Mouse (Mus musculus): ENCODE measurements at regions not wholly inside any gene's neighbourhood (a gene's known extent, or its start where the extent isn't known, plus 50 kb on each side); places are given as distances from the start of the nearest gene placed in this dataset.

- no peak for DNase-seq (ENCODE audit: low spot score)
Measured at GRCm38 (mm10) chr8:26688745-26689478, 288.2 kb upstream of the Zfp703 start.

- no peak for DNase-seq (ENCODE audit: low spot score)
Measured at GRCm38 (mm10) chr8:26689479-26690177, 287.5 kb upstream of the Zfp703 start.

GRCm38 (mm10) chr8:26690178-26690735 is 286.9 kb upstream of the Zfp703 start:
- no peak for DNase-seq (ENCODE audit: low spot score)

GRCm38 (mm10) chr8:26697579-26698084 is 279.5 kb upstream of the Zfp703 start:
- no peak for DNase-seq (ENCODE audit: low spot score)

GRCm38 (mm10) chr8:26698580-26698979 is 278.5 kb upstream of the Zfp703 start:
- no peak for DNase-seq (ENCODE audit: low spot score)

- no peak for DNase-seq (ENCODE audit: low spot score)
Measured at GRCm38 (mm10) chr8:26706048-26706767, 270.9 kb upstream of the Zfp703 start.

- no peak for DNase-seq (ENCODE audit: low spot score)
Measured at GRCm38 (mm10) chr8:26706768-26707156, 270.4 kb upstream of the Zfp703 start.

- DNase-seq (ENCODE audit: low spot score), result no peak
Measured at GRCm38 (mm10) chr8:26713836-26714235, 263.3 kb upstream of the Zfp703 start.

GRCm38 (mm10) chr8:26714714-26715113 is 262.4 kb upstream of the Zfp703 start:
- DNase-seq (ENCODE audit: low spot score), result no peak

DNA sequence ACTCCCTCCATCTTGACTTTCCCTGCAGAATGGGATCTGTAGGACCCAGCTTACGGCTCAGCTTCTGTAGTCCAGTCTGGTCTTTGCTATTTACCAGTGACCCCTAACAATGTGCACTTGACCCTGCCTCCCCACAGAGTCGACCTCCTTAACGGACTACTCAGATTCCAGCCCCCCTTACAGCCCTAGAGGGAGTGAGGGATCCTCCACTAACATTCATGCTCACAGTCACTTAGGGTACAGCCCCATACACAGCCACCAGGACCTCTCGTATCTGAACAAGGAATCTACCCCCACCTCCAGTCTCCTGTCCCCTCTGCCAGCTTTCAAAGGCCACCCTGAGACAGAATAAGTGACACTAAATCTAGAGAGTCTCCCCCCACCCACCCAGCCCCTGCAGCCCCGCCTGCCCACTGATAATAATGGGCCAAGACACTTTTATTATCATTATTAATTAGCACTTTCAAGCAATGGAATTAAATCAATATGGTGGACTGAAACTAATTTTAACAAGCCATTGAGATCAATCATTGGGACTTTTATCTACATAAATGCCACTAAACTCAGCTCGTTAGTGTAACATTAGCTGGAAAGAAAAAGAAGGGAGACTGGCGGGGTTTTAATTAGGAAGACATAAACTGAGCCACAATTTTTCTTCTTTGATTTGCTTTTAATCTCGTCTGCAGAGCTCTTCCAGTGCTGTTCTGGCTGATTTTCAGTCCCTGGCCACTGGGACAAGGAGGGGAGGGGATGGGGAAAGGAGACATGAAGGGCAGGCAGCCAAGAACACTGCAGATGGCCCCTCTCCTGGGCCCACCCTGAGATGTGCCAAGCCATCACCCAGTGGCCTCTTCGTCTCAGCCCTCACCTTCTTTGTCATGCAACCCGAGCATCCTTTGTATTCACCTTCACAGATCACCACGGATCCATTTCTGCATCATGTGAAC is 258.4 kb upstream of the Zfp703 start:
- no peak for DNase-seq (ENCODE audit: low spot score)

DNA sequence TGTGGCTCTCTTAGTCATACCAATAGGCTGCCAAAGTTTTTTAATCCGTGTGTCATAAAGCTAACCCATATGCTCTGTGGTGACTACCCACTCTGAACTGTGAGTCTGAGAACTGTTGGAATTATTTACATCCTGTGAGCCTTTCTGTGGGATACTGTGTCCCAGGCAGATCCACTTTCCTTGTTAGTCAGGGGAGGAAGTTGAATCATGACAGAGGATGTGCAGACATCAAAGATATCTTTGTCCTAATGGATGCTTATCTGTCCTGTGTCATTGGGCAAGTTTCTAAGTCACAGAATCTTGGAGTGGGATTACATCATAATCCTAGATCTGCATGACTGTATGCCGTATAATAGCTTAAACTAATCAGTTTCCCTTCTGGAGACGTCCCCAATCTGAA is 254.4 kb upstream of the Zfp703 start:
- DNase-seq (ENCODE audit: low spot score), result no peak

DNA sequence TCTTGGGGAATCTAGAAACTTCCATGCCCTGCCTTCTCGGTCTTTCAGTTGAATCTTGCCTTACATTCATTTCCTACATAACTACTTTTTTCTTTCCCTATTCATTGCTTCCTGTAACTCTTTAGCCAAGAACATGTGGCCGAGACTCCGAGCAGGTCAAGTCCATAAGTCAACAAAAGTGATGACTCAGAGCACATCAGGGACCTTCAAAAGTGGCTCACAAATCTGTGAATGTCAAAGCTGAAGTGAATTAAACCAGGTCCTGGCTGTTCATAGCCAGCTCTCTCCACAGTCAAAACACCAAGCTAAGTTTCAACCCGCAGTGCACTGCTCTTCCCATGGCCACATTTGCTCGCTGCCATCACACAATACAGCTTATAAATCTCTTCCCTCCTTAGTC is 252.5 kb upstream of the Zfp703 start:
- DNase-seq (ENCODE audit: low spot score), result no peak

- no peak for DNase-seq (ENCODE audit: low spot score)
Measured at GRCm38 (mm10) chr8:26725521-26725920, 251.6 kb upstream of the Zfp703 start.

GRCm38 (mm10) chr8:26729351-26729750 is 247.8 kb upstream of the Zfp703 start:
- no peak for DNase-seq (ENCODE audit: low spot score)

DNA sequence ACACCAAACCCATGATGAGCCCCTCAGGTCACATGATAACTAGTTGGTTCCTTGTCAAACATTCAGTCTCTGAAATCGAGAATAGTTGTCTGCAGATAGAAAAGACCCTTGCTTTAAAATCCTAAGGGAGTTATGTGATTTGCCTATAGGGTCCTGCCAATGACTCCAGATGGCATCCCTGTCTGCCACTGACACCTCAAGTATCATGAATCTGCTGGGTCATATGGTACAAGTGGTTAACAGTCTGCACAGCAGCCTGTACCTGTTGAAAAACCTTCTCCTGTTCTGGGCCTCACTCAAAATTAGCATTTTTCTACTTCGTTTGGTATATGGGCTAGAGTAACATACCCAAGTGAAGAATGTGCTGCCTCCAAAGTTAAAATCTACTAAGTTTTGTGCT is 246.0 kb upstream of the Zfp703 start:
- no peak for DNase-seq (ENCODE audit: low spot score)

- no peak for DNase-seq (ENCODE audit: low spot score)
Measured at GRCm38 (mm10) chr8:26744424-26744823, 232.7 kb upstream of the Zfp703 start.

DNA sequence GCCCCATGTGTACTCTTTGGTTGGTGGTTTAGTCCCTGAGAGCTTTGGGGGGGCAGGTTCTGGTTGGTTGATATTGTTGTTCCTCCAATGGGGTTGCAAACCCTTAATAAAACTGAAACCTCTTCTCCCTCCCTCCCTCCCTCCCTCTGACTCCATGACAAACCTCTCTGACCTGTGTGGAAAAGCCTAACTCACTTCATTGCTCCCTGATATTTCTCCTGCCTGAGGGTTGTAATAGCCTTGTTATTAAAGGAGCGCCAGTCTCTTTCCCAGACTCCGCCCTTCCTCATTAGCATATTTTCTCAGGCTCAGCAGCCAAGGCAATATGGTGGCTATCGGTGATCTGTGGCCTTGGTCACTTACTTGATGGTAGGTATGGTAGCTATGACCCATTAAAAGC is 230.3 kb upstream of the Zfp703 start:
- no peak for DNase-seq (ENCODE audit: low spot score)

- DNase-seq (ENCODE audit: low spot score), result no peak
Measured at GRCm38 (mm10) chr8:26747241-26747972, 229.7 kb upstream of the Zfp703 start.

DNA sequence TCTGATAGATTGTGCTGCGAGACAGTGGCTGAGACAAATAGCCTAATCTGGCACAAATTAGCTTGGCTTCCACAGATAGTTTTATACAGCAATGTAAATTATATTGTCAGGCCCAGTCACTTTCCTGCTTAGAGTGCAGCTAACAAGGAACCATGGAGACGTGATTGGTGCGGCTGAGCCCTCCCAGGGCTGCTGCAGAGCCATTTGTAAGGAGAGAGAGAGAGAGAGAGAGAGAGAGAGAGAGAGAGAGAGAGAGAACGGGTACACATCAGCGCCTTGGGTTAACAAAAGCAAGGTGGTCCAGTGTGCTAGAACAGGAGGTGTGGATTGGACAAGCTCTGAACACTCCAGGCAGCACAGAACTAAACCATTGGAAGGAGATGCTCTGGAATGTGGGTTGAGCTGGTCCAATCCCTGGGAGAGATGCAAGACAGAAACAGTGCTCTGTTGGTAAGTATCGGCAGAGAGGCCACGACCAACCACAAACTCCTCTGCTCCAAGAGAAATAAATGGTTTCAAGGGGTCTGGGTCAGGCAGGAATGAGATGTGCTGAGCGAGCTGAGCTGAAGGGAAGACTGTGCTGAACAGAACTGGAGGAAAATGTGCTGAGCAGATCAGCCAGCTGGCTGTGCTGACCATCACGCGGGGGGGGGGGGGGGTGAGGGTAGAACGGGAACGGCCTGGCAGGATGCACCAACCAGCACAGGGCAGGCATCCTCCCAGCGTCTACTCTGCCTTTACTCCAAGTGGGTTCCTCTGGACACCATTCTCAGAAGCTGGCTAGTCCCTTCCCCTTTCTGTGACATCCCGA is 228.8 kb upstream of the Zfp703 start:
- no peak for DNase-seq (ENCODE audit: low spot score)

DNA sequence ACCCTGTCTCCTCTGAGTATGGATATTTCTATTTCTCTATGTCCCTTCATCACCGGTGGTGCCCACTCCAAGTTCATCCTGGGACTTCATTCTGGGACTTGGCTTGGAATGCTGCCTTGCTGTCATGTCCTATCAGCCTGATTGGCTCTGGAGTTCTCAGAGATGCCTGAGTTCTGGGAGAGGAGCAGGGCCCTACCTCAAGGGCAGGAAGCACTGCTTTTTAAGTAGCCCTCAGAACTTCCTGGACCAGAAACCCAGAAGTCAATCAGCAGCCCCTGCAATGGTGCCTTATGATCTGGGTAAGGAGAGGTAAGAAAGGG is 228.2 kb upstream of the Zfp703 start:
- no peak for DNase-seq (ENCODE audit: low spot score)
